Mouse (Mus musculus): ENCODE results near the gene Myoz1.

The Myoz1 gene

DNA sequence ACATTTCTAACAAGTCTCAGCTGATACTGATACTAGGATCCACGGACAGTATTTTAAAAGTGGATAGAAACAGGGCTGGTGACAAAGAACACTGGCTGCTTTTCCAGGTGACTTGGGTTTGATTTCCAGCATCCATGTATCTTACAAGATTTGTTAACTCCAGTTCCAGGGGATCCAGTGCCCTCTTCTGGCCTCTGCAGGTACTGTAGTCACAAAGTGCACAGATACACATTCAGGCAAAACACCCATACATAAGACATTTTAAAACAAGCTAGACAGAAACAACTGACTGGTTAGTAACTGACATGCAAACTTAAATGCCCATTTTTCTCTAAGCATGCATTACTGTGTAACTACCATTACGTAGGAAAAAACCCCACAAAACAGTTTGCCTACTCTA, 16.6 kb upstream of the Myoz1 start:
- DNase-seq (ENCODE audit: low read depth, low spot score), result no peak

DNA sequence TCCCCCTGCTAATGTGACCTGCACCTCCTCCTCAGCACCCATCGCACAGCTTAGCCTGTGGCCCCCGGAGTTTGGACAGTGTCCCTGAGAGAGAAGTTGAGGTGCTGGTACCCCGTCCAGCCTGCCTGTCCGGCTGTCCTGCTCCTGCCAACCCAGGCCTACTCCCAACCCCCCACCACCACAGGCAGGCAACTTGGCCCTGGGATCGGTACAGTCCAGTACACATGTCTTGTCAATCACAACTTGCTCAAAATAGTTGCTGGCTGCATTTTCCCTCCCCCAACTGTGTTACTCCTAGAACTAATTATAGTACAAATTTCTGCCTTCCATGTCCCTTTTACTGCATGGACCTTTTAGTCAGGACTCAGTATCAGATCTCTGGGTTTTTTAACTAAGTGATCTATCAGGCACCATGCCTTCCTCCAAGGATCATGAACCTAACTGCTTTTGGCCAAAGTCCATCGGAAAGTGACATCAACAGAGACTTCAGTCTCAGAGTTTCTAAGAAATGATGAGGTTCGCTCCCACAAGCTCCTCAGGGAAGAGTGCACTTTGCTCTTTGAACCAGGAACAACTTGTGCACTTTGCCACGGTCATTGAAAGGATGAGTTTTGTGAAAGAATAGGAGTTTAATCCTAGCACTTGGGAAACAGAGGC, 11.9 kb upstream of the Myoz1 start, which contains the start of gene Synpo2l:
Gene Synpo2l (minus strand): TSS at position 201 of the 657 bp plus-strand sequence.
- DNase-seq (ENCODE audit: low read depth, low spot score), result no peak

DNA sequence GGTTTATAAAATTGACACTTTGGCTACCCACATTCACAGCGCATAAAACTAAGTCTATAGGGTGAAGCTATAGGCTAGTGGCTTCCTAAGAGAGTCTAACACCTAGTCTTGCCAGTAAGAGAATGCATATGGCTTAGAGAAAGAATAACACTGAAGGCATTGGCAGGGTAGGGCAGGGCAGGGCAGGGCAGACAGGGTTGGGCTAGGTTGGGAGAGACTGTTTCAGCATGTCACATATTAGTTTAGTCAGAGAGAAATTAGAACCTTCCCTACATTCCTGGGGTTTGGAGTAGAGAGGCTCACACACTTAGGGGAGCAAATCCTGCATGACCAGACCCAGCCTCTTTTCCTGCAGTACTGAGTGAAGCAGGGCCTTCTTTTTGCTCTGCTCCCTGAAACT, 11.1 kb upstream of the Myoz1 start:
- no peak for DNase-seq (ENCODE audit: low read depth, low spot score)

DNA sequence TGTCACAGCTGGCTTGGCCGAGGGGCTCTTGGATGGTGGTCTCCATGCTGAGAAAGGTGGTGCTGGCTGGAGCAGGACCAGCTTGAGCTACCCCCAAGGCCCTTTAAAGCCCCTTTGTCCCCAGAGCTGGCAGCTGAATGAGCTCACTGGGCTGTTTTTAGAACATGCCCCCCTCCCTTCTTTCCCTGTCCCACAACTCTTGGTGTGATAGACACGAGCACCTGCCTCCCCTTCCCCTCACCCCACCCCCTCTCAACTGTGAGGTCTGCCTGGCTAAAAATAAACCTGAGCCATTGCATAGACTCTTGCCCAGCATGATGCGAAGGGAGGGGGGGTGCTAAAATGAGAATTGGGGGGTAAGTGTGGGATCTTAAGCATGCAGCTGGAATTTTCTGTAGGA, 8.1 kb upstream of the Myoz1 start:
- no peak for DNase-seq (ENCODE audit: low read depth, low spot score)

DNA sequence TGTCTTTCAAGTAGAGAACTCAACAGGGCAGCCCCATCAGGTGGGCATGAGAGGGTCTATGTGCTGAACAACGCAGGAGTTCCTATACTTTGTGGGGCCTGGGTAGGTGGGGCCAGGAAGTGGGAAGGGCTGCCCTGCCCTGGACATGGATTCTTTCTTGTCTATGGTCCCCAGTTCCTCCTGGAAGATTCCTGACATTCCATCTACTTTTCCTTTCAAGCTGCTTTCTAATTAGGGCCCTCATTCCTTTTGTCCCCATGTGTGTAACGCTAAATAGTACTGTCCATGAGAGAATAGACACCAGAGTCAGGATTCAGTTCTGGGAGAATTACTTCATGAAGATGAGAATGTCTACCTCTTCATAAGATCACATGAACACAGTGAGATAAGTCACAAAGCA, 7.3 kb upstream of the Myoz1 start:
- no peak for DNase-seq (ENCODE audit: low read depth, low spot score)

DNA sequence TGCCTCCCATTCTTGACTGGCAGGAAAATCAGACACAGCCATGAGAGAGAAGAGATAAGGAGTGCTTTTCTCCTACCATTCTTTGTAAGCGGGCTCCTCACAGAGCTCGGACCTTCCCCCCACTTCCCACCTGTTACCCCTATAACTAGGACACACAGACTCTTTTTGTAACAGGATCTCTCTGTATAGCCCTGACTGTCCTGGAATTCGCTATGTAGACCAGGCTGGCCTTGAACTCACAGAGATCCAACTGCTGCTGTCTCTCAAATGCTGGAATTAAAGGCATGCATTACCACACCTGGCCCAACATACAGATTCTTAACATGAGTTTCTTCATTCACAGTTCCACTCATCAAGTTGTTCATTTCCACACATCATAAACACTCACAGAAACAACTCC, 6.4 kb upstream of the Myoz1 start:
- DNase-seq (ENCODE audit: low read depth, low spot score), result no peak

DNA sequence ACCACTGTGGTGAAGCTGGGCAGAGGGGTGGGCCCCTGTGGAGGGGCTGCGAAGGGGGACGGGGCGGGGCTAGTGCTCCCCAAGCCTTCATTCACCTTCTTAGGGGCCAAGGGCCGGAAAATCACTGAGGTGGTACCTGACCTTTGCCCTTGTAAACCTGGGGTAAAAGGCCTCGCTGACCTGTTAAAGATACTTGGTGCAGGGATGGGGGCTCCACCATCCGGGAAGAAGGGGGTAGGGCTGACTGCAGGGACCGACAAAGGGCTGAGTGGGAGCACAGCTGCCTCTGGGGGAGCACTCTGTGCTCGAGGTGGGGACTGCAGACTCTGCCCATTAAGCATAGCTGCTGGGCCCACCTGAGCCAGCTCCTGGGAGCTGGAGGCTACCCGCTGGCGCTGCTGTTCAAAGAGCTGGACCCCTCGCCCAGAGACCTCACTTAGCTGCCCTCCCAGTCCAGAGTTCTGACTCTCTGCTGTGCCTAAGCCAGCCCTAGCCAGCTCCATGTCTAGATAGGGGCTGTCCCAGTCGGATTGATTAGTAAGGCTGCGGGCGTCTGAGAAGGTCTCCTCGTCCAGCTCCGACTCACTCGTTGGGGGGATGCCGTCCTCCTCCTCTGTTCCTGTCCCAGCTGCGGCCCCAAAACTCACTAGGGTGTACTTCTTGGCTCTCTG, 5.5 kb upstream of the Myoz1 start:
- peak; percentile 10 for DNase-seq (ENCODE audit: low read depth, low spot score)

DNA sequence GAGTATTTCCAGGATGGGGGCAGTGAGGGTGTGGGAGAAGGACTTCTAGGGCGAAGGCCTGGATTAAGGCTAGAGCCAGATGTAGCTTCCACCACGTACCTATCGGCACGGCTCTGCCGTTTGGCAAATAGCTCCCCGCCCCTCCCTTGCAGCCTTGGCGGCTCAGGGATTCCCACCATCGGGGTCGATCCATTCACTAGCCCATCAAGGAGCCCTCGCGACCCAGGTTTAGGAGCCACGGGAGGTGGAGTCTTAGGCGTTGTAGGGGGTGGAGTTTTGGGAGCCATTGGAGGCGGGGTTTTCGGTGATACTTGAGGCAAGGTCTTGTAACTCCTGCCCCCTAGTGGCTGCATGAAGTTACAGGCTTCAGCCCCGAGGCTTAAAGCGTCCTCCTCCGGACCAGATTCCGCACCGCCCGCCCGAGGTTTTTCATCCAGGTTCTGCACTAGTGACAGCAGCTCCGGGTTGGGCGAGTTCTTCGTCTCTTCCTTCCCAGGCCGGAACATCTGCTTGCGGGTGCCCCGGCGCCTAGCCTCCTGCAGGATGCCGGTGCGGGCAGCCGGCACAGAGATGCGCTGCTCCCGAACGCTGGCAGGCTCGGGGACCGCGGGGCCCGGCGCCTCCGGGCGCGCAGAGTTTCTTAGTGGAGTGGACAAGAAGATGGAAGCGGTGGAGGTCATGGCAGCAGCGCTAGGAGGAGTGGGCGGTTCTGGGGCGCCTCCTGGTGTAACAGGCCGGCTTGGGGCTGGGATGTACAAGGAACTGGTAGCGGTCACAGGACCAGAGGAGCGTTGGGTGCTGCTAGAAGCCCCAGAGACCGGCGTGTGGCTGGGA, 4.7 kb upstream of the Myoz1 start:
- peak; percentile 89 for DNase-seq (ENCODE audit: low read depth, low spot score)

DNA sequence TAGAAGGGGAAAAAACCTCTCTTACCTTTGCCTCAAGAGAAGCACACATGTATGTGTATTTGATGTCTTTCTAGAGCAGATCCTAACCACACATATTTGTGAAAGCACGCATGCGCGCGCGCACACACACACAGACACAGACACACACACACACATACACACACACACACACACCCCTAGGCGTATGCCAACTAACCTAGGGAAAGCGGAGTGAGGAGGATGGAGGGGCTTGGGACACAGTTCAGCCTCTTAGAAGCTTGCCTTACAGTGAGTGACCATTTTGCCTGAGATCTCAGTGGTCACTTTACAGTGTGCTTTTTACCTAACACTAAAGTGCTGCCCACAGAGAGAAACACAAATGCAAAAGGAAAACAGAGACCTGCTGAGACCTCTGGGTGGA, 3.3 kb upstream of the Myoz1 start:
- no peak for DNase-seq (ENCODE audit: low read depth, low spot score)

DNA sequence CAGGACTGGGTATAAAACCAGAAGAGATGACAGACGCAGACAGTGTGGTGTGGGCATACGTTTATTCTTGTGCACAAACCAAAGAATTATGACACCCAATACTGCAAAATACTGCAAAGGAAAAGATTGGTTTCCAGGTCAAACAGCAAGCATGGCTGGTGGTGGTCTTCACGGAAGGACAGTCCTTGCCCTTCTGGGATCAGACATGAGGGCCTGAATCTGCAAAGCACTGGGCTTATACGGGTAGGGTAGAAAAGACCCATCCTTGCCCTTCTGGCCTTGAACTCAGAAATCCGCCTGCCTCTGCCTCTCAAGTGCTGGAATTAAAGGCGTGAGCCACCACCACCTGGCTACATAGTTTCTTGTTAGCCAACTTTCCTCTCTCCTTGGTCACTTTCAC, 2.6 kb upstream of the Myoz1 start:
- no peak for DNase-seq (ENCODE audit: low read depth, low spot score)

DNA sequence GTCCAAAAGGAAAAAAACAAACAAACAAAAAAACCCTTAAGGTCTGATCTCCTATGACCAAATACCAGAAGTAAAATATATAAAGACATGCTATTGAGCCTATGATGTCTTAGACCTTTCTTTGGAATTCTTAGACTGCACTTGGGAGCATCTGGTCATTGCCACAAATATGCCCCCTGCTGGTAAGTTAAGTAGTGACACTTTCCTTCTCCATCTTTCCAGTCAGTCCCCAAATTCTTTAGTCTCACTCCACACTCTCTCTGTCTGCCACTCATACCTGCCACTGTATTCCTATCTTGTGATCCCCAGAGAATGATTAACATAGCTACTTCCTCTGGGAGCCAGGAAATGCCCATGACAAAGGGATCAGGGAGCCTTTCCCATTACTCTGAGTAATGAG, 2.0 kb upstream of the Myoz1 start:
- peak; percentile 8 for DNase-seq (ENCODE audit: low read depth, low spot score)

DNA sequence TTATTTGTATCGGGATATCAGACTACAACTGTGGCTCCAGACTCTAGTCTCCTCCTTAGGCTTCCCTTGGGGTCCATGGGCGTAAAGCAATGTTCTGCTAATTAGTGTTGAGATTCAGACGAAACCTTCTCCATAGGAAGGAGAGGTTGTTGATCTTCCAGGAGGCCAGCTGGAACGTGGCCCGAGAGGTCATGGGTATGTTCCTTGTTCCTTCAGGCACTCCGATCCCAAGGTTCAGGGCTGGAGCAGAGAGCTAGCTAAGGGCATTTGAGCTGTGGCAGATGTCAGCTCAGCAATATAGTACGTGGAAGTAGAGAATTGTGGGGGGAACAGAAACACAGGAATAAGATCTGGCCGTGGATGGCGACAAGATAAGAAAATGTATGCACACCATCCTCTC, 609 bp downstream of the Myoz1 start:
- no peak for DNase-seq (ENCODE audit: low read depth, low spot score)

DNA sequence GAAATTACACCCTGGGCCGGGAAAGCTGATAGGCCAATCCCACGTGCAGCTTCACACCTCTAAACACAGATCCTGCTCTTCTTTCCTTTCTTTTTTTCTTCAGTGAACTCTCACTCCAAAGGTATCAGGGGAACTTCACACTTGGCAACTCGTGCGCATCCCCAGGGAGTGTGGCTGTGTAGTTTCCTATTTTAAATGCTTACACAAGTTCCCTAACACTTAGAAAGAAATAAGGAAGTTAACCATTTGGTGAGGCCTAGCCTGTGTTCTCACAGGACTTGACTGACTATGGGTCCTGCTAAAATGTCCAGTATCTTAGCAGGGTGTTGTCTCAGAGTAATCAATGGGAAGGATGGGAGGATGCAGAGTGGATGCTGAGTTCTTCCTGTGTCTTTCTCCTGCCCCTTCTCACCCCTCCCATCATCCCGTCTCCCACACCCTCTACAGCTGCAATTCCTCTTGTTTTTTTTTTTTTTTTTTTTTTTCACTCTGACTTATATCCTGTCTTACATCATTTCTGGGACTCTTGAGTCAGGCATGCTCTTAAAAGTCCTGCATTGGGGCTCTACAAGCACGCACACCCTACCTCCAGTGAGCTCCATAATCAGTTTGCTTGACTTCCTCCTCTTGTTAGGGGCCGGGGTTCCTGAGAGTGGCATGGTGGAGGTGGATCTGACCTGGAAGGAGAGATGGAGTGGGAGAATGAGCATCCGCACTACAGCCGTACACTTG, 1.5 kb downstream of the Myoz1 start:
- DNase-seq (ENCODE audit: low read depth, low spot score), result no peak

DNA sequence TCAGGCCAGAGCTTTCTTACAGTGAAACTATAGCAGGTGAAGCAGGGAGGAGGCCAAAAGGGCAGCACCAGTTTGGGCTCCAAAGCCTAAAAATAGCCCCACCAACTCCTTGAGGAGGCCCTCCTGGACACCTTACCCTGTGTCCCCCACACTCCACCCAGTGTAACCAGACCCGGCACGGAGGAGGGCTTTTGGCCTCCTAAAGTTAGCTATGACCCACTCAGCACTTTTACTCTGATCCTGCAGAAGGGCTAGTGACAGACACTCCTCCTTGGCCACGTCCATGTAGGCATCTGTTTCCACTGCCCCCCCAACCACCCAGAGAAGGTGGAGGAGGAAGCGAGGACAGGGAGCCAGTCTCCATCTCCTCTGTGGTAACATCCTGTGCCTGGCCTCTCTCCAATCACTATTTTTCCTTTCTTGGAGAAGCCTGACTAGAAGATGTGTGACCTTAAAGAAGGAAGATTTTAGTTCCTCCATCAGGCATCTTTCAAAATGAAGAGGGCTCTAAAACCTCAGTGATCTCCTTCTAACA, 4.6 kb downstream of the Myoz1 start:
- DNase-seq (ENCODE audit: low read depth, low spot score), result no peak

DNA sequence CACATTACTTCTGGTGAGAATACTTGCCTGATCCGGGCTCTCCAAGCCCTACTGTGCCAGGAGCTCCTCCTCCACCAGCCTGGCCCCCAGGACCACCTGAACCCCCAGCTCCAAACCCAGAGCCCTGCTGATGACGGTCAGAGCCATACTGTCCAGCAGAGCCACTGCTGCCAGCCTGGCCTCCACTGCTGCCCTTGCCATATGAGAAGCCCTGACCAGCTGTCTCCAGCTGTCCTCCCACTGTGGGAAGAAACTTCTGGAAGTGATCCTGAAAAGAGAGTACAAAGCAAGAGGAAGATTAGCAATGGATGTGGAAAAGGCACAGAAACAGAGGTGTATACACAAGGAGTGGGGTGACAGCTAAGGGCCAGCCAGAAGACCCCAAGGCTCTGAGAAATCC, 5.3 kb downstream of the Myoz1 start:
- DNase-seq (ENCODE audit: low read depth, low spot score), result no peak

DNA sequence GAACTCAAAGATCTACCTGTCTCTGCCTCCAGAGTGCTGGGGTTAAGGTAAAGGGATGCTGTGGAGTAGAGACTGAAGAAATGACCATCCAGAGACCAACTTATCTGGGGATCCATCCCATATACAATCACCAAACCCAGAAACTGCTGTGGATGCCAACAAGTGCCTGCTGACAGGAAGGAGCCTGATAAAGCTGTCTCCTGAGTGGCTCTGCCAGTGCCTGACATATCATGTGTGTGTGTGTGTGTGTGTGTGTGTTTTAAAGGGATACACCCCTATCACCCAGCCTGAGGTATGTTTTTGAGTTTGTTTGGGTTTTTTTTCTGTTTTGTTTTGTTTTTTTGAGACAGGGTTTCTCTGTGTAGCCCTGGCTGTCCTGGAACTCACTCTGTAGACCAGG, 10.0 kb downstream of the Myoz1 start:
- no peak for DNase-seq (ENCODE audit: low read depth, low spot score)

DNA sequence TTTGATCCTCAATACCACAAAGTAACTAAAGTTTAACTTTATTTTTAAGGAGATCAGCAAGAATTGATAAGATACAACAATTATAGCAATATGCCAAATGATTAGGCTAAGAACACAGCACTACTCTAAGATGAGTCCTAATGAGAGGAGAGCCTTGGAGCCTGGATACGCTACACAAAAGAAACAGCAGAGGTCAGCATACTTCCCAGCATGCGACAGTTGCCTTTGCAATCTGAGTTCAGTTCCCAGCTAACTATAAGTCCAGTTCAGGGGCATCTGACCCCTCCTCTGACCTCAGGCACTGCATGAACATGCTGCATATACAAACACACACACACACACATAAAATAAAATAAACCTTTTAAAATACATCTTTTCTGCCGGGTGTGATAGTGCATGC, 10.8 kb downstream of the Myoz1 start:
- no peak for DNase-seq (ENCODE audit: low read depth, low spot score)

DNA sequence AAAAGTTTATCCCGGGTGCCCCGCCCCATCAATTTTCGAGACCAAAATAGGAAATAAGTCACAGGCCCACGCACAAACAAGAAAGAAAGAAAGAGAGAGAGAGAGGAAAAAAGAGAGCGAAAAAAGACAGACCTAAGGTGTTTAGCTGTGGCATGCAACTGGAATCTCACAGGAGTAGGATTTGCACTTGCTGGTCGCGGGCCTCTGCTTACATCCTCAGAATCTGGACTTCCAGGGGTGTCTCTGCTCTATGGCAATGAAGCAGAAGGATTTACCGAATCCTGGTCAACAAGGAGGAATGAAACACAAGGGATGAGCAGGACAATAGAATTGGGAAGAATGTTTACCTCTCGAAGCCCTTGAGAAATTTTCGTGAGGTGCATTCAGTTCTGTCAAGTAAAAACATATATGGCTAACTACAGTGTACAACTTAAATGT, 14.9 kb downstream of the Myoz1 start:
- DNase-seq (ENCODE audit: low read depth, low spot score), result no peak

DNA sequence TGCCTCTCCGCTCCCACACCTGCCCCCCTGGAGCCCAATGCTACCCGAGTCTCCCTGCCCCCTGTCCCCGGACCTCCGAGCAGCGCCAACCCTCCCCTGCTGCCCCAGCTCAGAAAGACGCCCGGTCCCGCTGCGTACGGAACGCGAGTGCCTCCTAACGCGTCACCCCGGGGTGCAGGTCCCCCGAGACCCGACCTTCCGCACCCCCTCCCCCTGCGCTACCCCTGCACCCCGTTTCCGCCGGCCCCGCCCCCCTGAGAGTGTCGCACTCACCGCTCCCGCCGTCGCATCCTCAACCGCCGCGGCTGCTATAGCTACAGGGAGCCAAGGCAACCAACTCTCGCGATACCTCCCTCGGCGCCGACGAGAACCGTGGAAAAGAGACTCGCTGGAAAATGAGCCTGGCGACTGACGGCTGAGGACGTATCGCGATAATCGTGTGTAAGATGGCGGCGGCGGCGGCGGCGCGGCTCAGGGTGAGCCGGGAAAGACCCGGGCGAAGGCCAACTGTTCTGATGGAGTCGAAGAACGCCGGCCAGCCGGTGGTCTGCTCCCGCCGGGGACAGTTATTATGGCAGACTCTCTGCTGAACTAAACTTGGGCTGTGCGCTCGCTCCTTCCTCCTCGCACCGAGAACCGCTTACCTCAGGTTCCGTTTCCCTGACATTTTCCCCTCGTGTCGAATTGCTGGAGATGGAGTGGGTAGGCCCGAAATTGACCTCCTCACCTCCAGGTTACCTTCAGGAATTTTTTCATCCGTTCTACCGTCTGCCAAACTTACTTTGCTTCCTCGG, 15.5 kb downstream of the Myoz1 start, which contains the start of gene Usp54:
Gene Usp54 (minus strand): TSS at position 420 of the 794 bp plus-strand sequence.
- peak; percentile 94 for DNase-seq (ENCODE audit: low read depth, low spot score)

DNA sequence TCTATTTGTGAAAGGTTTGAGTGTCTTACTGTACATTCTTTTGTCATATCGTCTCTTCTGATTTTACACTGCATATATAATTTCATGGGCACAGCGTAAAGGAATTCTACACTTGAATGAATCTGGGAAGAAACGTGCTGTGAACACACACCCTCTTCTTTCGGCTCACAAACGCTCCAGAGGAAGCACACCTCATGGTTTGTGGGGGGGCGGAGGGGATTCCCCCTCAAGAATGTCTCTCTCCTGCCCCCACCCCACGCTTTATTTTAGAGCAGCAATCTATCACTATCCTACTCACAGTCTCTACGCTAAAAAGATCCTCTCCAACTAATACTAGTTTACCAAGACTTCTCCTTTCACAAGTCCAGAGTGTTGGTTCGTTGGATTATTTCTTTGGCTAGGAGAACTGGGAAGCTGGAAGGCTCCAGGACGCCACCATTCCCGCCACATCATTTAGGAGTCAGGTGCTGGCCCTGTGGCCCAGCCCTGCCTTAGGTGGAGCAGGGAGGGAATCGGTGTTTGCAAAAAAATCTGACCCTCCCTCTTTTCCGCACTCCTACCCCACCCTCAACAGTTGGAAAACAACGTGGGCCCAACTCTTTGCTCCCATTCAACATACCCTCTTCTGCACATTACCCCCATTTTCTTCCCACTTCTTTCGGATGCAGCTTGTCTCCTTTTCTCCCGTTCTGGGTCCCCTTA, 16.3 kb downstream of the Myoz1 start:
- DNase-seq (ENCODE audit: low read depth, low spot score), result no peak

Measured in brain, embryonic 18.5 days (tissue).